Mouse (Mus musculus) limb, embryonic 10.5 days (tissue): ENCODE measurements around the gene Mlxipl. TPM values are rescaled to one million over a fixed set of nuclear protein-coding genes. Genes with fewer than 3 reads are reported as not detected.

Experiments
- DNase-seq: peaks from one replicate; pipeline ENCODE4 v3.0.0-alpha.2; 2017; ENCODE audit warnings: low spot score
- H3K27ac ChIP-seq: fragments of 300-500 bp; sonication (generic); 2 replicates; pipeline ENCODE4 v1.5.1; 2016; ENCODE audit warnings: mild to moderate bottlenecking
- H3K27me3 ChIP-seq: fragments of 300-500 bp; sonication (generic); 2 replicates; pipeline ENCODE4 v1.6.1; 2016; ENCODE audit warnings: low read depth, mild to moderate bottlenecking; ENCODE audit not compliant: poor library complexity, severe bottlenecking
- H3K36me3 ChIP-seq: fragments of 300-500 bp; sonication (generic); 2 replicates; pipeline ENCODE4 v1.6.1; 2016; ENCODE audit warnings: mild to moderate bottlenecking, moderate library complexity
- H3K4me1 ChIP-seq: fragments of 300-500 bp; sonication (generic); 2 replicates; pipeline ENCODE4 v1.6.1; 2016
- H3K4me3 ChIP-seq: fragments of 300-500 bp; sonication (generic); 2 replicates; pipeline ENCODE4 v1.5.1; 2016; ENCODE audit warnings: mild to moderate bottlenecking, moderate library complexity
- H3K9me3 ChIP-seq: fragments of 300-500 bp; sonication (generic); replicated peaks from 2 replicates; pipeline ENCODE4 v1.6.1; 2016; ENCODE audit warnings: mild to moderate bottlenecking
- WGBS: fragments of 180-500 bp; shearing (Covaris S2); methylation state at CpG from one replicate; pipeline ENCODE4 v1.1.7; 2016; 5-methylcytosine and 5-hydroxymethylcytosine counted together
- polyA plus RNA-seq: library from polyadenylated mRNA; unstranded; fragments of >200 nt; fragmentation: Nextera tagmentation; extraction: Ambion mirVana; gene quantifications from 2 replicates; pipeline ENCODE4 v1.2.1, GENCODE M21; 2016

The Mlxipl gene
- polyA plus RNA-seq, 1 experiment from 2014 or later = 5.1 TPM

GRCm38 (mm10) chr5:135180796-135181195, 91.1 kb downstream of the Mlxipl start:
- Histone ChIP-seq H3K36me3 (peaks cover 83% of the 10 kb centered on the region), H3K4me3 (no peak overlapping the region), H3K27ac (no peak overlapping the region), H3K9me3 (no peaks in the 10 kb centered on the region), H3K4me1 (no peaks in the 10 kb centered on the region), H3K27me3 (no peaks in the 10 kb centered on the region)
- WGBS = 96% methylated on average over 14 of the region's 14 CpGs
- no peak for DNase-seq

- Histone ChIP-seq H3K36me3 (peaks cover 77% of the 10 kb centered on the region), H3K4me1 (0 out of 2 replicates have a peak, but pooled peaks cover 6% of the 10 kb centered on the region), H3K27ac (no peak overlapping the region), H3K27me3 (no peaks in the 10 kb centered on the region), H3K9me3 (no peaks in the 10 kb centered on the region), H3K4me3 (no peak overlapping the region)
- no peak for DNase-seq
- WGBS = 83% methylated on average over 6 of the region's 6 CpGs
These were observed 92.1 kb downstream of the Mlxipl start for GRCm38 (mm10) chr5:135181776-135182175.

- Histone ChIP-seq H3K4me3 (no peak overlapping the region), H3K27me3 (no peaks in the 10 kb centered on the region), H3K4me1 (0 out of 2 replicates have a peak, but pooled peaks cover 6% of the 10 kb centered on the region), H3K36me3 (peaks cover 62% of the 10 kb centered on the region), H3K9me3 (no peaks in the 10 kb centered on the region), H3K27ac (no peak overlapping the region)
- DNase-seq = no peak
- 68% methylated on average over 8 of the region's 8 CpGs for WGBS
These were observed 93.6 kb downstream of the Mlxipl start for GRCm38 (mm10) chr5:135183131-135183861.

- no peak overlapping the region for H3K27ac ChIP-seq
- whole genome bisulfite sequencing = 96% methylated on average over 3 of the region's 3 CpGs
- no peak for DNase-seq
- no peak overlapping the region for H3K4me3 ChIP-seq
- H3K36me3 ChIP-seq = peaks cover 54% of the 10 kb centered on the region
- peaks cover 21% of the 10 kb centered on the region for H3K4me1 ChIP-seq
- no peaks in the 10 kb centered on the region for H3K27me3 ChIP-seq
- no peaks in the 10 kb centered on the region for H3K9me3 ChIP-seq
These were observed 95.3 kb downstream of the Mlxipl start for GRCm38 (mm10) chr5:135185016-135185415.

GRCm38 (mm10) chr5:135185596-135185995, 95.9 kb downstream of the Mlxipl start:
- Histone ChIP-seq H3K36me3 (peaks cover 54% of the 10 kb centered on the region), H3K4me1 (peaks cover 26% of the 10 kb centered on the region), H3K9me3 (no peaks in the 10 kb centered on the region), H3K4me3 (no peak overlapping the region), H3K27ac (no peak overlapping the region), H3K27me3 (no peaks in the 10 kb centered on the region)
- DNase-seq = no peak
- 45% methylated on average over 3 of the region's 3 CpGs for WGBS

- H3K9me3 ChIP-seq = no peaks in the 10 kb centered on the region
- no peak for DNase-seq
- WGBS = 24% methylated on average over 10 of the region's 10 CpGs
- H3K27me3 ChIP-seq = no peaks in the 10 kb centered on the region
- peak overlapping the region; percentile 99 for H3K27ac ChIP-seq
- H3K36me3 ChIP-seq = peaks cover 53% of the 10 kb centered on the region
- H3K4me3 ChIP-seq = peak overlapping the region; percentile 97
- H3K4me1 ChIP-seq = peaks cover 26% of the 10 kb centered on the region
These were observed 96.5 kb downstream of the Mlxipl start for GRCm38 (mm10) chr5:135186231-135186620.

GRCm38 (mm10) chr5:135186621-135187348, 97.1 kb downstream of the Mlxipl start, which contains the start of gene Baz1b:
Baz1b (plus strand) TSS chr5:135187264.
- H3K27me3 ChIP-seq = no peaks in the 10 kb centered on the region
- no peaks in the 10 kb centered on the region for H3K9me3 ChIP-seq
- peak within 1 kb of the TSS; percentile 99 for H3K27ac ChIP-seq
- peaks cover 52% of the 10 kb centered on the region for H3K36me3 ChIP-seq
- peak within 1 kb of the TSS; percentile 97 for H3K4me3 ChIP-seq
- peaks cover 26% of the 10 kb centered on the region for H3K4me1 ChIP-seq
- DNase-seq = peak; percentile 95
- under 1% methylated on average over 55 of the region's 57 CpGs for WGBS

GRCm38 (mm10) chr5:135187349-135188213, 97.9 kb downstream of the Mlxipl start:
- Histone ChIP-seq H3K27ac (peak overlapping the region; percentile 99), H3K4me1 (peaks cover 30% of the 10 kb centered on the region), H3K4me3 (peak overlapping the region; percentile 97), H3K9me3 (no peaks in the 10 kb centered on the region), H3K36me3 (peaks cover 52% of the 10 kb centered on the region), H3K27me3 (no peaks in the 10 kb centered on the region)
- peak; percentile 56 for DNase-seq
- WGBS = under 1% methylated on average over 98 of the region's 102 CpGs

Other genes with a start within 250 kb of the Mlxipl start
- not detected in 2 replicates for gene Tmem270, start 183.2 kb upstream of the Mlxipl start, polyA plus RNA-seq
- 2.1 and 2.3 TPM in 2 replicates for gene Cldn13, start 174.4 kb upstream of the Mlxipl start, polyA plus RNA-seq
- gene Mettl27, start 157.5 kb upstream of the Mlxipl start, polyA plus RNA-seq = 11.0 and 16.5 TPM in 2 replicates
- 9.8 and 10.0 TPM in 2 replicates for gene Cldn4, start 143.0 kb upstream of the Mlxipl start, polyA plus RNA-seq
- 8.3 and 10.3 TPM in 2 replicates for gene Cldn3, start 103.7 kb upstream of the Mlxipl start, polyA plus RNA-seq
- gene Abhd11, start 80.7 kb upstream of the Mlxipl start, polyA plus RNA-seq = 23.5 and 30.1 TPM in 2 replicates
- 7.5 and 8.1 TPM in 2 replicates for gene Stx1a, start 66.4 kb upstream of the Mlxipl start, polyA plus RNA-seq
- gene Dnajc30, start 25.7 kb upstream of the Mlxipl start, polyA plus RNA-seq = 27.7 and 30.8 TPM in 2 replicates
- gene Bud23, start 24.9 kb upstream of the Mlxipl start, polyA plus RNA-seq = 194 and 201 TPM in 2 replicates
- 8.5 and 12.7 TPM in 2 replicates for gene Vps37d, start 11.6 kb upstream of the Mlxipl start, polyA plus RNA-seq
- gene Tbl2, start 59.8 kb downstream of the Mlxipl start, polyA plus RNA-seq = 19.4 and 30.7 TPM in 2 replicates
- 44.5 and 45.4 TPM in 2 replicates for gene Bcl7b, start 78.4 kb downstream of the Mlxipl start, polyA plus RNA-seq
- 58.1 and 68.3 TPM in 2 replicates for gene Baz1b, start 97.4 kb downstream of the Mlxipl start, polyA plus RNA-seq
- 0.25 and 1.7 TPM in 2 replicates for gene Fzd9, start 161.3 kb downstream of the Mlxipl start, polyA plus RNA-seq